Mouse (Mus musculus) stomach, postnatal 0 days (tissue): ENCODE data around the gene Ccdc8.

Experiments used
- CTCF ChIP-seq: IDR thresholded peaks from 2 replicates; pipeline ENCODE4 v1.5.1; 2016; ENCODE audit warnings: antibody characterized with exemption, low read depth, mild to moderate bottlenecking, moderate library complexity
- EP300 ChIP-seq: optimal IDR thresholded peaks from 2 replicates; pipeline ENCODE3; 2016; ENCODE audit warnings: antibody characterized with exemption

GRCm38 (mm10) chr7:17023701-17024100 is 31.2 kb downstream of the Ccdc8 start:
- TF ChIP-seq CTCF (no peak), EP300 (no peak)
